Mouse (Mus musculus) neural tube, embryonic 13.5 days (tissue): ENCODE measurements around the gene Serpinb1b. TPM values are rescaled to one million over a fixed set of nuclear protein-coding genes. Genes with fewer than 3 reads are reported as not detected.

Source experiments
- ATAC-seq: fragments of 200-750 bp; cut with Nextera tagmentation; 2 replicates; pipeline ENCODE4 v1.8.0; 2017; ENCODE audit warnings: low read depth, mild to moderate bottlenecking, moderate TSS enrichment, moderate library complexity
- H3K27ac ChIP-seq: fragments of 300-500 bp; sonication (generic); replicated peaks from 2 replicates; pipeline ENCODE4 v1.5.1; 2015; ENCODE audit warnings: moderate library complexity, mild to moderate bottlenecking, inconsistent platforms
- H3K27me3 ChIP-seq: fragments of 300-500 bp; sonication (generic); 2 replicates; pipeline ENCODE4 v1.6.1; 2015; ENCODE audit warnings: mild to moderate bottlenecking, inconsistent platforms
- H3K36me3 ChIP-seq: fragments of 300-500 bp; sonication (generic); 2 replicates; pipeline ENCODE4 v1.6.1; 2015; ENCODE audit warnings: mild to moderate bottlenecking, inconsistent platforms
- H3K4me1 ChIP-seq: fragments of 300-500 bp; sonication (generic); replicated peaks from 2 replicates; pipeline ENCODE4 v1.6.1; 2015; ENCODE audit warnings: inconsistent platforms
- H3K4me2 ChIP-seq: fragments of 300-500 bp; sonication (generic); 2 replicates; pipeline ENCODE4 v1.6.1; 2015; ENCODE audit warnings: inconsistent platforms, mild to moderate bottlenecking, moderate library complexity
- H3K4me3 ChIP-seq: fragments of 300-500 bp; sonication (generic); 2 replicates; pipeline ENCODE4 v1.5.1; 2015; ENCODE audit warnings: mild to moderate bottlenecking, inconsistent platforms
- H3K9ac ChIP-seq: fragments of 300-500 bp; sonication (generic); 2 replicates; pipeline ENCODE4 v1.6.1; 2015; ENCODE audit warnings: moderate library complexity, mild to moderate bottlenecking, inconsistent platforms
- H3K9me3 ChIP-seq: fragments of 300-500 bp; sonication (generic); 2 replicates; pipeline ENCODE4 v1.6.1; 2016; ENCODE audit warnings: inconsistent platforms
- WGBS: fragments of 180-500 bp; shearing (Covaris S2); methylation state at CpG from one replicate; pipeline ENCODE4 v1.1.7; 2015; 5-methylcytosine and 5-hydroxymethylcytosine counted together
- polyA plus RNA-seq: library from polyadenylated mRNA; unstranded; fragments of >200 nt; fragmentation: Nextera tagmentation; extraction: Ambion mirVana; gene quantifications from 2 replicates; pipeline ENCODE4 v1.2.1, GENCODE M21; 2015

Gene Serpinb1b
- polyA plus RNA-seq, 1 experiment from 2014 or later: 3.3 TPM

DNA sequence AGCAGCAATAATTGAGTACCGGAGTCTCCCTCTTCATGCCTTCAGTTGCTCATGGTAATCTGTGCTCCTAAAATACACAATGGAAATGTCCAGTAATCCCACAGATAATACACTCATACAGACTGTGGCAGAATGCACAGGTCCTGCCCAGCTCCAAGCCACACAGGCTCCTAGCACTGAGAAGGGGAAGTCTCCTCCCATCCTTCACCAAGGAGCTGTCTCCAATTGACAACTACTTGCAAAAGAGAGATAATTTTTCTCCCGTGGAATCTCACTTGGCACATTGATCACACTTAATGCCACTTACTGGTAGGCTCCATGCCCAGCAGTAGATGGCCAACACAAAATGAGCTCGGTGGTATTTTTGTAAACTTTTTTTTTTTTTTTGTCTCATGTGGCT, 2.1 kb upstream of the Serpinb1b start:
- no peak overlapping the region for H3K4me3 ChIP-seq
- 83% methylated on average over 3 of the region's 3 CpGs for WGBS
- no peak overlapping the region for H3K9ac ChIP-seq
- no peak for ATAC-seq
- no peaks in the 10 kb centered on the region for H3K27me3 ChIP-seq
- H3K36me3 ChIP-seq: no peaks in the 10 kb centered on the region
- H3K27ac ChIP-seq: no peak overlapping the region
- H3K4me1 ChIP-seq: no peaks in the 10 kb centered on the region
- H3K9me3 ChIP-seq: no peaks in the 10 kb centered on the region
- no peak overlapping the region for H3K4me2 ChIP-seq

DNA sequence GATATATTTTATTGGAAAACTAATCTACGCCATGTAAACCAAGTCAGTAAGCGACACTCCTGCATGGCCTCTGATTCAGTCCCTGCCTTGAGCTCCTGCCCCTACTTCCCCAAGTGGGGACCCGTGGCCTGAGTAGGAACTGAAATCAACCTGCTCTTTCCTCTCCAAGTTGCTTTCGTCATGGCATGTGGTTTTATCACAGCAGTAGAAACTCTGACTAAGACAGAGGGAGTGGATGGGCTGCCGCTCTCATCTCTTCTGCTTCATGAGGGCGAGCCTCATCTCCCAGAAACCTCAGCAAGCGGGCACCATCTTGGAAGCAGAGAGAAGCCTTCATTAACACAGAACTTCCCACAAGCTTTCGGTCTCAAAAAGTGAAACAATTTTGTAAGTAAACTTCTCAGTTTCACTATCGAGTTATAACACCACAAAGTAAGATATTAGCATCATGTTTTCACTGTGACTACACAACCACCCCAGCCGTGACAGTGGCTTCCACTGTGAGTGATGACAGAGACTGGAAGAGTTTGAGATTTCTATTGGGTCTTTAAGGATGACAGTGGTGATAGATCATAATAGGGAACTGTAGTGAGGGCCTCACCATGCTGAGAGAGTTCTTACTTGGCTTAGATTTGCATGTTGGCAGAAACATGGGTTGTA, 1.2 kb upstream of the Serpinb1b start:
- Histone ChIP-seq H3K4me2 (no peak overlapping the region), H3K9me3 (no peaks in the 10 kb centered on the region), H3K9ac (no peak overlapping the region), H3K36me3 (no peaks in the 10 kb centered on the region), H3K27ac (no peak overlapping the region), H3K4me3 (no peak overlapping the region), H3K4me1 (no peaks in the 10 kb centered on the region), H3K27me3 (no peaks in the 10 kb centered on the region)
- ATAC-seq: no peak
- 92% methylated on average over 10 of the region's 10 CpGs for WGBS

DNA sequence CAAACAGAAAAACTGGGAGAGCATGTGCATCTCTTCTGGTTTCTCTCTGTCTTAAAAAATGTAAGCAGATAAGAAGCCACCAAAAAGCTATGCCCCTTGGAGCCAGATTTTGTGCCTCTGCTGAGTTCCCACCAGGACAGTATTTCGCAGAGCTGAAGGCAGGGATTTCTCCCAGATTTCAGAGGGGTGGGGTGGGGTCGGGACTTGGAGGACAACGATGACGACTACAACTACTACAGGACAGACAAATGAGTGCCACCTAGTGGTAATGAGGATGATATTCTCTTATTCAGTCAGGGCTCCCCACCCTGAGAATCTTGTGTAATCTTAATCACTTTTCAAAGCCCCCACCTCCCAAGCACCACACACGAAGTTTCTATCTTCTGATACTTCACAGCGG, 1.0 kb downstream of the Serpinb1b start:
- peak overlapping the region; percentile 18; the same call in 1 of the 2 replicates for H3K4me2 ChIP-seq
- WGBS: 32% methylated on average over 6 of the region's 6 CpGs
- H3K9ac ChIP-seq: no peak overlapping the region
- no peak overlapping the region for H3K4me3 ChIP-seq
- no peaks in the 10 kb centered on the region for H3K36me3 ChIP-seq
- no peak for ATAC-seq
- no peaks in the 10 kb centered on the region for H3K4me1 ChIP-seq
- H3K27ac ChIP-seq: no peak overlapping the region
- H3K9me3 ChIP-seq: no peaks in the 10 kb centered on the region
- no peaks in the 10 kb centered on the region for H3K27me3 ChIP-seq

DNA sequence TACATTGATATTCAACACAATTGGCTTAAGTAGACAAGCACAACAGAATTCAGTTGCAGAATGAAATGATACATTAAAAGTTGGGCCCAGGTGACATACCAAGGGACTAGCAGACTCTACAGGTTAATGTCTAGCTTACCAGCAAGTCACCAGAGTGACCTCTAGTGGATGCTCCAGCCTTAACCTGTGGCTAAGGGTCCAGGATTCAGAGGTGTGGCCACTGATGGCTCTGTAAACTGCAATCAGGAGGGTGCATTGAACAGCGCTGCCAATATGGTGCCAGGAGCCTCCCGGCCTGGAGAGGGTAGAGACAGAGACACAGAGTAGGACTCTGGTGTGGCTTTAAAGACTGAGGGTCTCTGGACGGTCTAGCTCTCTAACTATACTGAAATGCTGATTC, 2.0 kb downstream of the Serpinb1b start:
- H3K4me2 ChIP-seq: no peak overlapping the region
- H3K9me3 ChIP-seq: no peaks in the 10 kb centered on the region
- H3K4me1 ChIP-seq: no peaks in the 10 kb centered on the region
- ATAC-seq: no peak
- WGBS: 17% methylated on average over 3 of the region's 3 CpGs
- H3K9ac ChIP-seq: no peak overlapping the region
- no peak overlapping the region for H3K4me3 ChIP-seq
- no peaks in the 10 kb centered on the region for H3K36me3 ChIP-seq
- H3K27ac ChIP-seq: no peak overlapping the region
- H3K27me3 ChIP-seq: no peaks in the 10 kb centered on the region

DNA sequence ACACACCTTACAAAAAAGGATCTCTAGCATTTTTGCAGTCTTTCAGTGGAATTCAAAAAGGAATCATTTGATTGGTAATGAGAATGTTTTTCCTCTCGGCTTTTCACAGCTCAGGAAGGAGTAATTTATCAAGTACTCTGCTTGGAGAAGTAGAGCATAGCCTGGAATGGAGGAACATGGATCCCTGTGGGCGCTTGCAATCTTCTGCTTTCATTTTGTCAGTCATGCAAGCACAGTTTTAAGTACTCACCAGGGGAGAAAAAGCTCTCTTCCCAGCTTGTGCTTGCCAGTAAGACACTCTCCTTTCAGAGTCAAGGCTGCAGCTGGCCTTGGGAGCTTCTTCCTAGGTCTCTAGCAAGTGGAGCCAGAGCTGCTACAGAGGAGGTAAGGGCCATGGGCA, 5.5 kb downstream of the Serpinb1b start:
- Histone ChIP-seq H3K36me3 (no peaks in the 10 kb centered on the region), H3K9ac (no peak overlapping the region), H3K27me3 (no peaks in the 10 kb centered on the region), H3K9me3 (no peaks in the 10 kb centered on the region), H3K4me1 (no peaks in the 10 kb centered on the region), H3K4me2 (no peak overlapping the region), H3K27ac (no peak overlapping the region), H3K4me3 (no peak overlapping the region)
- no peak for ATAC-seq
- WGBS: 68% methylated on average over 2 of the region's 2 CpGs

DNA sequence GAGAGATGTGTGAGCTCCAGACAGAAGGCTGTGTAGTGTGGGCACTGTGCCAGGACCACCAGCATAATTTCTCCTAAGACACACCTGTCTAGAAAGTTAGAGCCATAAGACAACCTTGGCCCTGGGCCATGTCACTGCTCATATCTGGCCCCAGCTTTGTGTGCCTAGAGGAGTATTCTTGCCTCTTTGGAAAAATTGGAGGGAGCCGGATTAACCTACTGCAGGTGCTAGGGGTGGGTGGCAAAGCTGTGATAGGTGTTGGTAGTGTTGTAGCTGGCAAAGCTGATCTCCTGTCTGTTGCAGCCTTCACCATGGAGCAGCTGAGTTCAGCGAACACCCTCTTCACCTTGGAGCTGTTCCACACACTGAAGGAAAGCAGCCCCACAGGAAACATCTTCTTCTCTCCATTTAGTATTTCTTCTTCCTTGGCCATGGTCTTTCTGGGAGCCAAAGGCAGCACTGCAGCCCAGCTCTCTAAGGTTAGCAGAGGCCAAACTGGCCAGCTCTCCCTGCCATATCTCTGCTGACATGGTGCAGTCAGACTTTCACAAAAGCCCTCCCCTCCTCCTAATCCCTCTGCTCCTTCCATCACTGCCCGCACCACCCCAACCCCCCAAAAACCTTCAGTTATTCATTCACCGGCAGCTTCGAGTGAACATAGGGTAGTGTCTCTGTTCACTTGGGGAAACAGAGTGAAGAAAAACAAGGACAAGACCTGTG, 6.8 kb downstream of the Serpinb1b start:
- Histone ChIP-seq H3K9ac (no peak overlapping the region), H3K27ac (no peak overlapping the region), H3K4me3 (no peak overlapping the region), H3K4me1 (no peaks in the 10 kb centered on the region), H3K4me2 (no peak overlapping the region), H3K36me3 (no peaks in the 10 kb centered on the region), H3K9me3 (no peaks in the 10 kb centered on the region), H3K27me3 (no peaks in the 10 kb centered on the region)
- ATAC-seq: peak; percentile 43; the same call in 1 of the 2 replicates
- WGBS: 70% methylated on average over 5 of the region's 5 CpGs

DNA sequence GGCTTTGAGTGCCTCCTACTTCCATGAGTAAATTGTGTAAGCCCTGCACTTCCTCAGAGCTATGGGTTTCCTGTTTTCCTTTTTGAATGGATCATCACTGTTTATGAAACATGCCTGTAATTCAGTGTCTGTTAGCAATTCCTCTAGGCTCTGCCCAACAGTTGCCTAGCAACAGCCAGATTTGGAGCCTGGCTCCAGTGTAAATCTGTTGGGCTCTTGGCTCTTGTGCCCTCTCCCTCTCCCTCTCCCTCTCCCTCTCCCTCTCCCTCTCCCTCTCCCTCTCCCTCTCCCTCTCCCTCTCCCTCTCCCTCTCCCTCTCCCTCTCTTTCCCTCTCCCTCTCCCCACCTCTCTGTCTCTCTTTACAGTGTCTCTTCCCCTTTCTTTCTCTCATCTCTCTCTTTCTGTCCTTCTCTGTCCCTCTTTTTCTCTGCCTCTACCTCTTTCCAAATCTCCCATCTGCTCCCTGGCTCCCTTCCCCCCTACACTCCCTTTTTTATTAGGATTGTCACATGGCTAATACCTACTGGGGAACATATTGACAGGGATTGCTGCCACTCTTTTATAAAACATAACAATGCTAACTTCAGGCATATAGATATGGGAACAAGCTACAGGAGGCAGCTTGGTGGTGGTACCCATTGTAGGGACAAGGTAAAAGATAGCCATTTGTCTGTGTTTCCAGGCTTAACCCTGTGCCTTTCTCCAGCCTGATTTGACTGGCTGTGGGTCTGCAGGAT, 7.5 kb downstream of the Serpinb1b start:
- ATAC-seq: peak; percentile 74; the same call in 1 of the 2 replicates
- H3K27ac ChIP-seq: no peak overlapping the region
- H3K4me3 ChIP-seq: no peak overlapping the region
- no peaks in the 10 kb centered on the region for H3K27me3 ChIP-seq
- H3K9ac ChIP-seq: no peak overlapping the region
- no peak overlapping the region for H3K4me2 ChIP-seq
- no peaks in the 10 kb centered on the region for H3K9me3 ChIP-seq
- H3K4me1 ChIP-seq: no peaks in the 10 kb centered on the region
- no peaks in the 10 kb centered on the region for H3K36me3 ChIP-seq

DNA sequence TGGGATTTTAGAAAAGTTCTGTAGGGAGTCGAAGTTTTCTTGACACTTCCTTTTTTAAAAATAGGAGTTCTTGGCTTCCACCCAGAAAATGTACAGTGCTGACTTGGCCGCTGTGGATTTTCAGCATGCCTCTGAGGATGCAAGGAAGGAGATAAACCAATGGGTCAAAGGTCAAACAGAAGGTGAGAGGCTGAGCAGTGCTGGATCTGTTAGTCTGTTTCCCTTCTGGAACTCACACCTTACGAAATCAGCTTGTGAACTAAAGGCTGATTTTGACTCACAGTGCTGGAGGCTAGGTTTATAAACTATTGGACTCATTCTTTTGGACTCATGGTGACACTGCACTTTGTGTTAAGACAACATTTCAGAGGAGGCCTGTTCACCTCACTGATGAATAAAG, 11.2 kb downstream of the Serpinb1b start:
- no peak overlapping the region for H3K9ac ChIP-seq
- H3K9me3 ChIP-seq: no peaks in the 10 kb centered on the region
- no peak overlapping the region for H3K27ac ChIP-seq
- no peaks in the 10 kb centered on the region for H3K4me1 ChIP-seq
- ATAC-seq: no peak
- H3K27me3 ChIP-seq: no peaks in the 10 kb centered on the region
- H3K36me3 ChIP-seq: no peaks in the 10 kb centered on the region
- 83% methylated on average over 3 of the region's 3 CpGs for WGBS
- no peak overlapping the region for H3K4me2 ChIP-seq
- no peak overlapping the region for H3K4me3 ChIP-seq

DNA sequence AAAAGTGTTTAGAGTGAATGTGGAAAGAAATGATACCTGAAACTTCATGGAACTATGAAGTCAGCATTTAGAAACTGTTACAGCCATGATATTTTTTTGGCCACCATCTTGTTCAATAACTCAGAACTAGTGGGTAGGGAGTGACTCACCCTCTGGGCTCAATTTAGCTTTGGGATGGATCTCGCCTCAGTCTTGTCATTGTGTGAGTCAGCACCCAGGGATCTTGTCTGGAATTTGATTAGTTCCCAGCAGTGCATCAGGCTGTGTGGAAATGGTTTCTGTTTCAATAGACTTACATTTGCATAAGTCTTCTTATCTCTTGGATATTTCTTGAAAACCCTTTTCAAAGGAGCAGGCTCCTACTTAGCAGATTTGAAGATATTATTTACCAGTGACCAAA, 12.2 kb downstream of the Serpinb1b start:
- H3K36me3 ChIP-seq: no peaks in the 10 kb centered on the region
- 73% methylated on average over 1 of the region's 1 CpGs for WGBS
- no peak overlapping the region for H3K9ac ChIP-seq
- ATAC-seq: no peak
- no peaks in the 10 kb centered on the region for H3K9me3 ChIP-seq
- H3K4me3 ChIP-seq: no peak overlapping the region
- H3K4me2 ChIP-seq: no peak overlapping the region
- H3K4me1 ChIP-seq: no peaks in the 10 kb centered on the region
- no peak overlapping the region for H3K27ac ChIP-seq
- no peaks in the 10 kb centered on the region for H3K27me3 ChIP-seq

DNA sequence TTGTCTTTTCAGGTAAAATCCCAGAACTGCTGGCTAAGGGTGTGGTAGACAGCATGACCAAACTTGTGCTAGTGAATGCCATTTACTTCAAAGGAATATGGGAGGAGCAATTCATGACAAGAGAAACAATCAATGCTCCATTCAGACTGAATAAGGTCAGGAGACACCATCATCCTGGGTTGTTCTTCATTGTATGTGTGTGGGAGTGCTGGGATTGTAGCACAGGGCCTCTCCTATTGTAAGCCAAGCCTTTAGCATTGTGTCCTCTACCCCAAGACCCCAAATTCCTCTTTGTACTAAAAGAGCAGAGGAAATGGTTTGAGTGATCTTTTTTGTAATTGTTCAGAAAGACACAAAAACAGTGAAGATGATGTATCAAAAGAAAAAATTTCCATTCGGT, 12.9 kb downstream of the Serpinb1b start:
- Histone ChIP-seq H3K4me3 (no peak overlapping the region), H3K9me3 (no peaks in the 10 kb centered on the region), H3K4me1 (no peaks in the 10 kb centered on the region), H3K27me3 (no peaks in the 10 kb centered on the region), H3K4me2 (no peak overlapping the region), H3K27ac (no peak overlapping the region), H3K36me3 (no peaks in the 10 kb centered on the region), H3K9ac (no peak overlapping the region)
- ATAC-seq: no peak
- 97% methylated on average over 1 of the region's 1 CpGs for WGBS

DNA sequence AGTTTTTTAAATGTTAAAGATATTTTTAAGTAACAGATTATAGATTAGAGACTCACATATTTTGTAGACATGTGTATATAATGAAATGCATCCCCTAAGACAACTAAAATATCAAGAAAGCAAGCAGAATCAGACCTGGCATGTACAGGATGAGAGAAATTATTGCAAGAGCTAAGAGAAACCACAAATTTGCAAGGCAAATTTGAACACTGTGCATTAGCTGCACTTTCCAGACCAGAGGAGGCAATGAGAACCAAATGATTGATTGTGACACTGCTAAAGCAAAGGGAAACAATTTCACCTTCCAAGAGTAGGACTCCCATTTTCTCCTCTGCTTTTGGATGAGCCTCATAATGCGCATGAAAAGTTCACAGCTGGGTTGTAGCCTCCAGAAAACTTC, 17.2 kb downstream of the Serpinb1b start:
- Histone ChIP-seq H3K27ac (no peak overlapping the region), H3K4me2 (no peak overlapping the region), H3K9me3 (no peaks in the 10 kb centered on the region), H3K4me3 (no peak overlapping the region), H3K9ac (no peak overlapping the region), H3K36me3 (no peaks in the 10 kb centered on the region), H3K27me3 (no peaks in the 10 kb centered on the region), H3K4me1 (no peaks in the 10 kb centered on the region)
- ATAC-seq: no peak
- 64% methylated on average over 1 of the region's 1 CpGs for WGBS

DNA sequence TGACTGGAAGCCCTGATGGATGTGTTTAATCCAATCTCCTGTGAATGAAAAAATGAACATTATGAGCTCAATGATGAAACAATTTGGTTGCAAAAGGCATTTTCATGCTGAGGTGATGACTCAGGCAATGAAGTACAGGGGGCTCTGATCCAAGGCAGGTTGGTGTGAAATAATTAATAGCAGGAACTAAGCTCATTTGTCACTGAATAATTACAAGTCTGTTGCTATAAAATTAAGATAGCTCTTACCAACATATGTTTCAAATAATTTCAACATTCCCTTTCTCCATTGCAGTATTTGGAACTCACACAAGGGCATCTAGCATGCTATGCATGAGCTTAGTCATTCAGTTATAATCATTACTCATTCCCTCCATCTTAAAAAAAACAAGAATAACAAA, 27.3 kb downstream of the Serpinb1b start:
- Histone ChIP-seq H3K9ac (no peak overlapping the region), H3K4me2 (no peak overlapping the region), H3K27me3 (no peaks in the 10 kb centered on the region), H3K4me3 (no peak overlapping the region), H3K9me3 (no peaks in the 10 kb centered on the region), H3K27ac (no peak overlapping the region), H3K4me1 (no peaks in the 10 kb centered on the region), H3K36me3 (no peaks in the 10 kb centered on the region)
- ATAC-seq: no peak
